In genomic region chr1:163488532-163488931, GRCm38 (mm10) we compare ENCODE assay signal across 35 mouse cellular contexts.
"Had no signal": no experiment of that assay in that cellular context is flagged by ENCODE, and none has a peak within 500 bp of the region (broad histone marks: within the 10 kb centered on the region; RNA-seq: fewer than 3 reads in every experiment).

No protein-coding gene starts in this region.

- H3K9me3 ChIP-seq: heart, embryonic 10.5 days; heart, embryonic 12.5 days; heart, embryonic 13.5 days; heart, embryonic 15.5 days; hindbrain, embryonic 10.5 days; hindbrain, embryonic 13.5 days; hindbrain, embryonic 15.5 days; intestine, embryonic 15.5 days; kidney, embryonic 15.5 days had no signal

- H3K27me3 ChIP-seq: heart, embryonic 12.5 days; heart, embryonic 13.5 days; heart, embryonic 15.5 days; hindbrain, embryonic 13.5 days; hindbrain, embryonic 15.5 days; intestine, embryonic 15.5 days; kidney, embryonic 15.5 days had no signal

- H3K4me2 ChIP-seq: heart, embryonic 11.5 days; heart, embryonic 12.5 days; heart, embryonic 13.5 days; heart, embryonic 15.5 days; hindbrain, embryonic 13.5 days; hindbrain, embryonic 14.5 days; hindbrain, embryonic 15.5 days; intestine, embryonic 15.5 days; kidney, embryonic 15.5 days had no signal

- ATAC-seq: hindbrain, embryonic 16.5 days; hindbrain, postnatal 0 days; inflammation-experienced regulatory T-cells, adult 6 months; intestine, embryonic 15.5 days; intestine, embryonic 16.5 days; intestine, postnatal 0 days had no signal

- H3K36me3 ChIP-seq: heart, embryonic 10.5 days; heart, embryonic 12.5 days; heart, embryonic 13.5 days; heart, embryonic 15.5 days; hindbrain, embryonic 10.5 days; hindbrain, embryonic 13.5 days; hindbrain, embryonic 15.5 days; intestine, embryonic 15.5 days; kidney, embryonic 15.5 days had no signal

- DNase-seq: heart, adult 2 months; heart, postnatal 10 days; heart, postnatal 14 days; heart, postnatal 36 days; heart, postnatal 4 days; kidney, adult 11 months; kidney, adult 18-20 months; kidney, adult 2 months; kidney, adult 8-10 months; kidney, adult 9 months; kidney, postnatal 10 days; kidney, postnatal 14 days; kidney, postnatal 25 days; kidney, postnatal 36 days; kidney, postnatal 4 days; layer of hippocampus, adult 9-11 months; layer of hippocampus, postnatal 36 days had no signal

- H3K9ac ChIP-seq: heart, embryonic 12.5 days; heart, embryonic 13.5 days; heart, embryonic 15.5 days; hindbrain, embryonic 13.5 days; hindbrain, embryonic 14.5 days; hindbrain, embryonic 15.5 days; intestine, embryonic 15.5 days; kidney, embryonic 15.5 days had no signal

- H3K4me1 ChIP-seq: heart, embryonic 10.5 days; heart, embryonic 12.5 days; heart, embryonic 13.5 days; heart, embryonic 15.5 days; hindbrain, embryonic 10.5 days; hindbrain, embryonic 13.5 days; hindbrain, embryonic 15.5 days; intestine, embryonic 15.5 days; kidney, embryonic 15.5 days had no signal

- H3K4me3 ChIP-seq: heart, adult 2 months; heart, embryonic 10.5 days; heart, embryonic 12.5 days; heart, embryonic 13.5 days; heart, embryonic 15.5 days; hindbrain, embryonic 10.5 days; hindbrain, embryonic 13.5 days; hindbrain, embryonic 15.5 days; intestine, embryonic 15.5 days; kidney, embryonic 15.5 days; layer of hippocampus, adult 2 months had no signal

- H3K27ac ChIP-seq: heart, adult 2 months; heart, embryonic 10.5 days; heart, embryonic 13.5 days; heart, embryonic 15.5 days; hindbrain, embryonic 10.5 days; hindbrain, embryonic 13.5 days; hindbrain, embryonic 14.5 days; hindbrain, embryonic 15.5 days; hindbrain, postnatal 0 days; intestine, embryonic 15.5 days; kidney, embryonic 15.5 days; kidney, postnatal 0 days; layer of hippocampus, adult 2 months had no signal
